Mouse (Mus musculus): ENCODE data around the gene Magohb.
"Not testable (repeated sequence)": the region's sequence is repeated elsewhere in the genome, so short reads cannot be mapped to it uniquely, and the experiment has no call there.

The Magohb gene

GRCm38 (mm10) chr6:131292991-131293788 is at the start of gene Magohb:
Gene Magohb (minus strand): TSS chr6:131293244.
- DNase-seq = peak; percentile 97

GRCm38 (mm10) chr6:131340082-131340481 is 47.0 kb upstream of the Magohb start:
- no peak for DNase-seq

GRCm38 (mm10) chr6:131339309-131339708 is 46.3 kb upstream of the Magohb start:
- no peak for DNase-seq

GRCm38 (mm10) chr6:131338787-131339186 is 45.7 kb upstream of the Magohb start:
- DNase-seq = no peak

- DNase-seq = no peak
These were observed 34.0 kb upstream of the Magohb start for GRCm38 (mm10) chr6:131327076-131327475.

- no peak for DNase-seq
These were observed 29.0 kb upstream of the Magohb start for GRCm38 (mm10) chr6:131321854-131322639.

- DNase-seq = no peak
These were observed 23.4 kb upstream of the Magohb start for GRCm38 (mm10) chr6:131316155-131317101.

GRCm38 (mm10) chr6:131308031-131308430 is 15.0 kb upstream of the Magohb start:
- no peak for DNase-seq

GRCm38 (mm10) chr6:131304776-131305175 is 11.7 kb upstream of the Magohb start:
- DNase-seq = no peak

GRCm38 (mm10) chr6:131298531-131298930 is 5.5 kb upstream of the Magohb start:
- DNase-seq = no peak

- no peak for DNase-seq
These were observed 1.5 kb upstream of the Magohb start for GRCm38 (mm10) chr6:131294435-131295112.

GRCm38 (mm10) chr6:131293916-131294315 is 872 bp upstream of the Magohb start:
- DNase-seq = no peak

GRCm38 (mm10) chr6:131292276-131292990 is 611 bp downstream of the Magohb start:
- DNase-seq = no peak

- DNase-seq = no peak
These were observed 2.6 kb downstream of the Magohb start for GRCm38 (mm10) chr6:131290430-131290829.

GRCm38 (mm10) chr6:131278160-131278559 is 14.9 kb downstream of the Magohb start:
- DNase-seq = not testable (repeated sequence)

GRCm38 (mm10) chr6:131276659-131277058 is 16.4 kb downstream of the Magohb start:
- no peak for DNase-seq

GRCm38 (mm10) chr6:131272311-131272710 is 20.7 kb downstream of the Magohb start:
- DNase-seq = no peak

GRCm38 (mm10) chr6:131270312-131270711 is 22.7 kb downstream of the Magohb start:
- DNase-seq = no peak

GRCm38 (mm10) chr6:131269599-131269998 is 23.4 kb downstream of the Magohb start:
- no peak for DNase-seq

- no peak for DNase-seq
These were observed 28.9 kb downstream of the Magohb start for GRCm38 (mm10) chr6:131264175-131264574.

GRCm38 (mm10) chr6:131262778-131263177 is 30.3 kb downstream of the Magohb start:
- DNase-seq = no peak

- DNase-seq = no peak
These were observed 31.0 kb downstream of the Magohb start for GRCm38 (mm10) chr6:131262009-131262408.

Data from heart, adult 11 months (tissue).